Mouse (Mus musculus) spleen, adult 12 weeks (tissue): ENCODE measurements around the gene Alkbh2.

Experiments
- DNase-seq: peaks from one replicate; pipeline ENCODE4 v3.0.0; 2022; ENCODE audit warnings: low spot score

Alkbh2 gene

GRCm38 (mm10) chr5:114127374-114128349 lies at the start of gene Alkbh2:
TSS of gene Alkbh2 (minus strand) at chr5:114128218.
- DNase-seq: peak; percentile 87

GRCm38 (mm10) chr5:114176548-114177400 lies 48.8 kb upstream of the Alkbh2 start:
- no peak for DNase-seq

- peak; percentile 85 for DNase-seq
These were observed 47.7 kb upstream of the Alkbh2 start for GRCm38 (mm10) chr5:114175596-114176171.

- DNase-seq: no peak
These were observed 46.6 kb upstream of the Alkbh2 start for GRCm38 (mm10) chr5:114174639-114175038.

- DNase-seq: no peak
These were observed 46.0 kb upstream of the Alkbh2 start for GRCm38 (mm10) chr5:114173877-114174581.

GRCm38 (mm10) chr5:114173458-114173857 lies 45.4 kb upstream of the Alkbh2 start:
- DNase-seq: no peak

- no peak for DNase-seq
These were observed 44.9 kb upstream of the Alkbh2 start for GRCm38 (mm10) chr5:114172936-114173335.

GRCm38 (mm10) chr5:114170345-114170744 lies 42.3 kb upstream of the Alkbh2 start:
- no peak for DNase-seq

GRCm38 (mm10) chr5:114163117-114163696 lies 35.2 kb upstream of the Alkbh2 start:
- DNase-seq: no peak

- DNase-seq: no peak
These were observed 34.2 kb upstream of the Alkbh2 start for GRCm38 (mm10) chr5:114162106-114162815.

- DNase-seq: no peak
These were observed 33.4 kb upstream of the Alkbh2 start for GRCm38 (mm10) chr5:114161424-114161823.

- DNase-seq: no peak
These were observed 29.2 kb upstream of the Alkbh2 start for GRCm38 (mm10) chr5:114157236-114157635.

- DNase-seq: no peak
These were observed 27.3 kb upstream of the Alkbh2 start for GRCm38 (mm10) chr5:114155168-114155933.

- no peak for DNase-seq
These were observed 26.7 kb upstream of the Alkbh2 start for GRCm38 (mm10) chr5:114154765-114155164.

- no peak for DNase-seq
These were observed 25.5 kb upstream of the Alkbh2 start for GRCm38 (mm10) chr5:114153490-114153889.

- no peak for DNase-seq
These were observed 24.5 kb upstream of the Alkbh2 start for GRCm38 (mm10) chr5:114152359-114153092.

GRCm38 (mm10) chr5:114147043-114147972 lies 19.3 kb upstream of the Alkbh2 start:
- DNase-seq: no peak
